Mouse (Mus musculus) lung, embryonic 15.5 days (tissue): ENCODE data around the gene Surf4. TPM values are rescaled to one million over a fixed set of nuclear protein-coding genes. Genes with fewer than 3 reads are reported as not detected.
A peak's percentile ranks its signal among the peaks of the same experiment; 100 is the strongest.

Experiments used
- ATAC-seq: fragments of 200-750 bp; cut with Nextera tagmentation; 2 replicates; pipeline ENCODE4 v1.8.0; 2017; ENCODE audit warnings: moderate number of reproducible peaks, borderline replicate concordance; ENCODE audit not compliant: low FRiP score, low TSS enrichment; ENCODE audit errors: extremely low read depth
- H3K27ac ChIP-seq: fragments of 300-500 bp; sonication (generic); 2 replicates; pipeline ENCODE4 v1.5.1; 2015; ENCODE audit warnings: moderate library complexity, mild to moderate bottlenecking, inconsistent platforms
- H3K27me3 ChIP-seq: fragments of 300-500 bp; sonication (generic); 2 replicates; pipeline ENCODE4 v1.6.1; 2015; ENCODE audit warnings: inconsistent platforms
- H3K36me3 ChIP-seq: fragments of 300-500 bp; sonication (generic); 2 replicates; pipeline ENCODE4 v1.6.1; 2015; ENCODE audit warnings: inconsistent platforms
- H3K4me1 ChIP-seq: fragments of 300-500 bp; sonication (generic); 2 replicates; pipeline ENCODE4 v1.6.1; 2015; ENCODE audit warnings: inconsistent platforms
- H3K4me2 ChIP-seq: fragments of 300-500 bp; sonication (generic); 2 replicates; pipeline ENCODE4 v1.6.1; 2015; ENCODE audit warnings: inconsistent platforms, mild to moderate bottlenecking, moderate library complexity
- H3K4me3 ChIP-seq: fragments of 300-500 bp; sonication (generic); 2 replicates; pipeline ENCODE4 v1.5.1; 2015; ENCODE audit warnings: mild to moderate bottlenecking, inconsistent platforms
- H3K9ac ChIP-seq: fragments of 300-500 bp; sonication (generic); 2 replicates; pipeline ENCODE4 v1.6.1; 2015; ENCODE audit warnings: inconsistent platforms
- H3K9me3 ChIP-seq: fragments of 300-500 bp; sonication (generic); 2 replicates; pipeline ENCODE4 v1.6.1; 2016; ENCODE audit warnings: inconsistent platforms
- WGBS: fragments of 180-500 bp; shearing (Covaris S2); methylation state at CpG from one replicate; pipeline ENCODE4 v1.1.7; 2015; 5-methylcytosine and 5-hydroxymethylcytosine counted together
- polyA plus RNA-seq: library from polyadenylated mRNA; unstranded; fragments of >200 nt; fragmentation: Nextera tagmentation; extraction: Ambion mirVana; gene quantifications from 2 replicates; pipeline ENCODE4 v1.2.1, GENCODE M21; 2015

Gene Surf4
- polyA plus RNA-seq, result 222 and 225 TPM in 2 replicates

DNA sequence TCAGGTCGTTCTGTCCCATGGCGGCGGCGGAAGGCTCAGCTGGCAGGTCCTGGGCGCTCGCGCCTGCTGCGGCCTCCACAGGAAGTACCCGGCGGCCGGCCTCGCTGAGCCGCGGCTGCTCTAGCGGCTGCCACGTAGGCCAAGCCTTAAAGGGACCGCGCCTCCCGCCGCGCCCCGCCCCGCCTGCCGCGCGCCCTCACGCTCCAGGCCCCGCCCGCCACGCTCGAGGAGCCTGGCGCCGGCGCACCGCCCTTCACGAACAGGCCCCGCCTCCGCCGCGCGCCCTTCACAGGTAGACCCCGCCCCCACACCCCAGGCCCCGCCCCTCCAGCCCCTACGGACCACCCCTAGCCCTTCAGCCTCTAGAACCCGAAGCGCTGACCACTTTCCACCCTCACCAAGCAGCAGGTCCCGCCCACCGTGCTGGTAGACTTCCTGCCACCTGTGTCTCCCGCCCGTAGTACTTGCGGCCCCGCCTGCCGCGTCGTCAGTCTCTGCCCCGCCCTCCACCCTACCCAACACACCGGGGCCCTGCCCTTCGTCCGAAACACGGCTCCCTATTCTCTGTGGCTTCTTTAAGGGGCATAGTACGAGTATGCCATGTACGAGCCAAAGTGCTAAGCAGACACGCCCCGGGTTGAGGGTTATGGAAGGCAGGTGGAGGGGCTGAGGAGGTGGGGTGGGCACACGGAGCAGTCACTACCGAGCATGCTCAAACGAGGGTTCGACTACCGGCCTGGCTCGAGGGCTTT lies at the start of gene Surf4, which contains the start of gene Stkld1:
Gene Surf4, minus strand, starts transcription at position 625 of the 752 bp plus-strand sequence.
Gene Stkld1, plus strand, starts transcription at position 744 of the 752 bp plus-strand sequence.
- peak; percentile 96 for ATAC-seq
- Histone ChIP-seq H3K4me2 (peak within 1 kb of the TSS; percentile 64), H3K36me3 (peaks cover 24% of the 10 kb centered on the region), H3K27me3 (no peaks in the 10 kb centered on the region), H3K9me3 (no peaks in the 10 kb centered on the region), H3K27ac (peak within 1 kb of the TSS; percentile 90), H3K4me3 (peak within 1 kb of the TSS; percentile 95), H3K9ac (peak within 1 kb of the TSS; percentile 95), H3K4me1 (peaks cover 21% of the 10 kb centered on the region)
- 1% methylated on average over 67 of the region's 70 CpGs for WGBS

DNA sequence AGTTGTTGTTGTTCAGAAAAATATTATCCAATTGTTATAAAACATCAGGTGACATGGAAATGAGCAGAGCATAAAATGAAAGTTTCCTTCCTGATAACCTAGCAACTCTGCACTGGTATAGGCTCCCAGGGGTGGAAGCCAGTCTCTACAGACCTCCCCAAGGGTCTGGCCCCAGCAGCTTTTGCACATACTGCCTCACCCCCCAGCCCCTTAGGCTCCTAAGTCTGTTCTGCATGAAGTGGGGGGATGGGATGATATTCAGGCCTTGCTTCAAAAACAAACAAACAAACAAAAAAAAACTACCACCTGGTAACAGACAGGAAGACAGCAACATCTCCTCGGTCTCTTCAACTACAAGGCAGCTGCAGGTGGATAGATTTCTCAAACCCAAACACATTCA lies 46.6 kb upstream of the Surf4 start:
- Histone ChIP-seq H3K9ac (no peak overlapping the region), H3K27ac (no peak overlapping the region), H3K36me3 (no peaks in the 10 kb centered on the region), H3K27me3 (no peaks in the 10 kb centered on the region), H3K4me1 (no peaks in the 10 kb centered on the region), H3K9me3 (no peaks in the 10 kb centered on the region), H3K4me2 (no peak overlapping the region), H3K4me3 (no peak overlapping the region)
- WGBS, result 78% methylated on average over 1 of the region's 1 CpGs
- ATAC-seq, result no peak

DNA sequence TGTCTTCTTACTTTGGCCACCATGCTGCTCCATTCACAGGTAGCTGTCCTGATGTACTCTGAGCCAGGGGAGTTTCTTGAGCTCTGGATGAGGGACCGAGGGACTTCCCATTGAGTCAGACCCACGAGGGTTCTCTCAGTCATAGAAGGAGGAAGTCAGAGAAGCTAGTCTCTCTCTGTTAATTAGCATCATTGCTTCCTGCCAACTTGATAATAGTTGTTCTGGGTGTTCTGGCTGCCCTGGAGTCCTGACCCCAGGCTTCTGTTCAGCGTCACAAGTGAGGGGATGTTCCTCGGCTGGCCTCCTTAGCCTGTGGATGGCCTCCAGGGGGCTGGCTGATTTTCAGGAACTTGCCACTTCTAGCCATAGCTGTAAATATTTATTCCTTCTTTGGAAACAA lies 40.2 kb upstream of the Surf4 start:
- Histone ChIP-seq H3K4me3 (no peak overlapping the region), H3K9ac (no peak overlapping the region), H3K36me3 (no peaks in the 10 kb centered on the region), H3K4me2 (no peak overlapping the region), H3K27me3 (no peaks in the 10 kb centered on the region), H3K4me1 (peaks cover 3% of the 10 kb centered on the region; the same call in 1 of the 2 replicates), H3K9me3 (no peaks in the 10 kb centered on the region), H3K27ac (no peak overlapping the region)
- 37% methylated on average over 4 of the region's 4 CpGs for WGBS
- ATAC-seq, result no peak

DNA sequence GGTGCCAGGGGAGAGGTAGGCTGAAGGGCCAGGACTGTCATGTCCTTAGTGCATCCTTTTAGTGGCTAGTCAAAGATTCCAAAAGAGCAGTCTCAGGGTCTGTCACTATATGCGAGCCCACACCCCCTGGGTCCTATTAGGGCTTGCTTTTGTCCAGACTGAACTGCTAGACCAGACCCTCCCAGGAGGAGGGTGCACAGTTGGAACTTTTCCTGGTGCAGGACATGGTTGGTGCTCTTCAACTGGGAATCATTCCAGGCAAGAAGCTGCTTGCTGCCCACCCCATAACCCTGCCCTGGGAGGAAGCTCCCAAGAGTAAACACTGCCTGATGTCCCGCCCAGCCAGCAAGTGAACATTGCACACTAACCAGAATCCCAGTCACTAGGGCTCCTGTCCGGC lies 39.4 kb upstream of the Surf4 start, which contains the start of gene Adamts13:
Gene Adamts13, plus strand, starts transcription at position 301 of the 400 bp plus-strand sequence.
- WGBS, result 47% methylated on average over 3 of the region's 3 CpGs
- H3K27me3 ChIP-seq, result no peaks in the 10 kb centered on the region
- no peak within 1 kb of the TSS for H3K4me3 ChIP-seq
- no peak for ATAC-seq
- peaks cover 3% of the 10 kb centered on the region; the same call in 1 of the 2 replicates for H3K4me1 ChIP-seq
- H3K9ac ChIP-seq, result no peak within 1 kb of the TSS
- no peaks in the 10 kb centered on the region for H3K9me3 ChIP-seq
- H3K27ac ChIP-seq, result no peak within 1 kb of the TSS
- H3K36me3 ChIP-seq, result no peaks in the 10 kb centered on the region
- H3K4me2 ChIP-seq, result no peak within 1 kb of the TSS

DNA sequence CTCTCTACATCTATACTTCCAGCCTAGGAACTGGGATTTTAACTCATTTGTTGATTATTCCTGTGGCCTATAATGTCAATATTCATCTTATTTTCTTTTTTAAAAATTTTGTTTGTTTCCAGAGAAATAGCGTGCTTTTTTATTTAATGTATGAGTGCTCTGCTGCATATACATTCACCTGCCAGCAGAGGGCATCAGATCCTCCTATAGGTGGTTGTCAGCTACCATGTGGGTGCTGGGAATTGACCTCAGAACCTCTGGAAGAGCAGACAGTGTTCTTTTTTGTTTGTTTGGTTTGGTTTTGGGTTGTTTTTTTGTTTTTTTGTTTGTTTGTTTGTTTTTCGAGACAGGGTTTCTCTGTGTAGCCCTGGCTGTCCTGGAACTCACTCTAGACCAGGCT lies 33.5 kb upstream of the Surf4 start:
- Histone ChIP-seq H3K4me3 (no peak overlapping the region), H3K9me3 (no peaks in the 10 kb centered on the region), H3K4me2 (no peak overlapping the region), H3K36me3 (peaks cover 2% of the 10 kb centered on the region; the same call in 1 of the 2 replicates), H3K27ac (no peak overlapping the region), H3K27me3 (no peaks in the 10 kb centered on the region), H3K4me1 (peaks cover 15% of the 10 kb centered on the region), H3K9ac (no peak overlapping the region)
- no peak for ATAC-seq
- WGBS, result 69% methylated on average over 2 of the region's 2 CpGs

DNA sequence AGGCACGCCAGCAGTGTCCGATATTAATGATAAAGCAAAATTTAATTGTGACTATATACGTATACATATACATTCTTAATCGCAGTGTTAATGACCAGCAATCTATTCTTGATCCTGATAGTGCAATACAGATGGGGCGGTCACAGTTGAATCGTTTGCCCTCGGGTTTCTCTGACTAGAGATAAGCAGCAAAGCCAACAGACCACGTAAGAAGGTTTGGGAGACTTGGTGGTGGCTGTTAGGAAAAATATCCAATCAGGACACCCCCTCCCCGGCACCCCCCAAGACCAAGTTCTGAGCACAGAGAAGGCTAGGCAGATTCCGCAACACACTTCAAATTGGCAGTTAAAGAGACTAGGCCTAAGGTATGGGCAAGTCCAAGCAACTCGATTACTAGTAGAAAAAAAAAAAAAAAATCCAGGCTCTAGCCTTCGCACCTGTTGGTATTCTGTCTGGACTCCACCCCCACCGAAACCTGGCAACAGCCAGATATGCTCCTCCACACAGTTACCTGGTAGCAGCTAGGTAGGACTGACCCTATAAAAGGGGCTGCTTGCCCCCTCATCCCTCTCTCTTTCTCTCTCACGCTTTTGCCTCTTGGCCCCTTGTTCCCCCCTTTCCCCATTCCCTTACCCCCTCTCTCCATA lies 31.1 kb upstream of the Surf4 start:
- ATAC-seq, result no peak; the same call in 1 of the 2 replicates
- H3K9ac ChIP-seq, result peak overlapping the region; percentile 87
- peak overlapping the region; percentile 85 for H3K4me3 ChIP-seq
- H3K4me1 ChIP-seq, result peaks cover 24% of the 10 kb centered on the region
- H3K27me3 ChIP-seq, result no peaks in the 10 kb centered on the region
- peaks cover 19% of the 10 kb centered on the region for H3K36me3 ChIP-seq
- H3K9me3 ChIP-seq, result no peaks in the 10 kb centered on the region
- H3K4me2 ChIP-seq, result peak overlapping the region; percentile 80
- peak overlapping the region; percentile 99 for H3K27ac ChIP-seq
- 14% methylated on average over 14 of the region's 14 CpGs for whole genome bisulfite sequencing

DNA sequence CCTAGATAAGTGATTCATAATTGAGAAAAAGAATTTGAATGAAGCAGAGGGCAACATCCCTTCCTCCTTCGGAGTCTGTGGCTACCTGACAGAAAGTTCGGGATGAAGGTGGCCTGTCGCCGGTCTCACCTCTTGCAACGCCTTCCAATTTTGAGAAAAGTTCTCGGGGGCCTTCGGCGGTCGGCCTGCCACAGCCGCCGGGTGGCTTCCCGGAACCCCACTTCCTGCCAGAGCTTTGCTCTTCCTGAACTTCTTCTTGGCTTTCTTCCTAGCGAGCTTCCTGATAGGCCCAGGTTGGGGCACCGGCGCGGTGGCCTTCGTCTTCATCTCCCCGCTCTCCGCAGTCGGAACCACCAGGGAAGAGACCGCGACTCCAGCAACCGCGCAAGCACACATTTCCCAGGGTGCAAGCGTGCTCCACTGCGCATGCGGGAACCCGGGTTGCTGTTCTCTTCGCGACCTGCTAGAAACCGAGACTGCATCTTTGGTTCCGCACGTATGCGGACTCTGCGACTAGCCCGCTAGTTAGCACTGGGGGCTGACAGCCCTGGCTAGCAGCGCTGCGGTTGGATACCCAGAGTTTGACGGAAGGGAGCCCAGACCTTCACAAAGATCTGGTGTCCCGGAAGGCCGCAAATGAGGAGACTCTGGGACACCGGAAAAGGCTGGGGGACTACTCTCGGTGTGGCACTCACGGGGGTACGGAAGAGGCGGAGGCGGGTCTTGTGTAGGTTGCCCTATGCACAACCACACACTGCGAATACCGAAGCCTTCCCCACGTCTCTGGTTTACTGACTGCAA lies 30.4 kb upstream of the Surf4 start, which contains the start of gene Rexo4:
Gene Rexo4, minus strand, starts transcription at position 464 of the 801 bp plus-strand sequence.
- Histone ChIP-seq H3K9me3 (no peaks in the 10 kb centered on the region), H3K4me3 (peak within 1 kb of the TSS; percentile 85), H3K4me1 (peaks cover 24% of the 10 kb centered on the region), H3K36me3 (peaks cover 23% of the 10 kb centered on the region), H3K9ac (peak within 1 kb of the TSS; percentile 87), H3K27ac (peak within 1 kb of the TSS; percentile 99), H3K4me2 (peak within 1 kb of the TSS; percentile 80), H3K27me3 (no peaks in the 10 kb centered on the region)
- WGBS, result under 1% methylated on average over 50 of the region's 50 CpGs
- ATAC-seq, result peak; percentile 92

DNA sequence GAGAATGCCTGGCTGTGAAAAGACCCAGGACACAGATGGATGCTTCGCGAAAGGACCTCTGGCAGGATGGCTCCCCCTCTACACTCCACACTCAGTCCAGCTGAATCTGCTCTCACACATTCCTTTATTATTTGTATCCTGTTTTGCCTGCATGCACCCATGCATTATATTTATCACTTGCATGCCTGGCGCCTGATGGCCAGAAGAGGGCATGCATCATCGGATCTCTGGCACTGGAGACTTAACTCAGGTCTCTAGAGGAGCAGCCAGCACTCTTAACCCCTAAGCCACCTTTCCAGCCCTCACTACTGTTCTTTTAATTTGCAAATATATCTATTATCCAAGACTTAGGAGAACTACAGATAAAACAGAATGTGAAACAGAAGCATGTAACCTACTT lies 27.0 kb upstream of the Surf4 start:
- Histone ChIP-seq H3K4me3 (no peak overlapping the region), H3K27me3 (no peaks in the 10 kb centered on the region), H3K4me2 (no peak overlapping the region), H3K36me3 (peaks cover 56% of the 10 kb centered on the region), H3K9ac (no peak overlapping the region), H3K9me3 (no peaks in the 10 kb centered on the region), H3K27ac (no peak overlapping the region), H3K4me1 (peaks cover 24% of the 10 kb centered on the region)
- ATAC-seq, result no peak
- 63% methylated on average over 4 of the region's 4 CpGs for WGBS

DNA sequence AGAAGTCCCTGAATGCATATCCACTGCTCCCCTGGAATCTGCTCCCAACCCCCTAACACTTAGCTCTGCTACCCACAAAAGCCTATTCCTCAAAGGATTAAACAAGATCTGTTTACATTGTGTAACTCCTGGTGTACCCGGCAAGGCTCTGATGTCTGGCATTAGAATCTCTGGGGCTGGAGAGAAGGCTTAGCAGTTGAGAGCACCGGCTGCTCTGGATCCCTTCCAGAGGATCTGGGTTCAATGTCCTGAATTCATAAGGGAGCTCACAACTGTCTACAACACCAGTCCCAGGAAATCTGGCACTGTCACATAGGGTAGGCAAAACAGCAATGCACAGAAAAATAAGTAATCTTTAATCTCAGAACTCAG lies 23.7 kb upstream of the Surf4 start:
- H3K36me3 ChIP-seq, result peaks cover 86% of the 10 kb centered on the region
- no peaks in the 10 kb centered on the region for H3K9me3 ChIP-seq
- no peak overlapping the region for H3K4me2 ChIP-seq
- peaks cover 9% of the 10 kb centered on the region; the same call in 1 of the 2 replicates for H3K4me1 ChIP-seq
- no peak for ATAC-seq
- H3K27me3 ChIP-seq, result no peaks in the 10 kb centered on the region
- no peak overlapping the region for H3K9ac ChIP-seq
- WGBS, result 86% methylated on average over 2 of the region's 2 CpGs
- H3K4me3 ChIP-seq, result no peak overlapping the region
- no peak overlapping the region for H3K27ac ChIP-seq

DNA sequence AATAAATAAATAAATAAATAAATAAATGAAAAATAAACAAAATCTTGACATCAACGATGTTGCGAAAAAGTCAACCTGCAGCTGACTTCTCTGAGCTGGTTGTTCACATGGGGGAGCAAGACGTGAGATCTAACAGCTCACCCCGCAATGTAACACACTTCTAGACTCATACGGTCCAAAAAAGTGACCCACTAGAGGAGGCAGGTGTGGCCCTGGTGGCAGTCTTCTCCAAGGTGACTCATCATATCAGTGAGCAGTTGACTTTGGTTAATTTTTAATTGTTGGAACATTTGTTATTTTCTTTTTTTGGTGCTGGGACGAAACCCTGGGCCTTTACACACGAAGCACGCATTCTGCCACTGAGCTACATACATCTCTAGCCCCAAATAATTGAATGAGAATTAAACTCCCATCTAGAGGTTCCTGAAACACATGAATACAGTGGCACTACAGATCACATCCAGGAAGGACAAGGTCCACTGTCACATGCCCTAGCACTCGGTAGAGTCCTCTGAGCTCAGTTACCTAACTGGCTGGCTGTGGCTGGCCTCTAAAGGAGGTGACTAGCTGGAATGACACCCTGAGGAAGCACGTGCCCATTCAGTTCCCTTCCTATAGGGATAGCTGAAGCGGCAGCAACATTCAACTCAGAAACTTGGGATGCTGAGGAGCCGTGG lies 23.2 kb upstream of the Surf4 start:
- Histone ChIP-seq H3K4me1 (peaks cover 5% of the 10 kb centered on the region; the same call in 1 of the 2 replicates), H3K4me2 (no peak overlapping the region), H3K9ac (no peak overlapping the region), H3K9me3 (no peaks in the 10 kb centered on the region), H3K4me3 (no peak overlapping the region), H3K27me3 (no peaks in the 10 kb centered on the region), H3K36me3 (peaks cover 84% of the 10 kb centered on the region), H3K27ac (no peak overlapping the region)
- 89% methylated on average over 12 of the region's 12 CpGs for WGBS
- no peak for ATAC-seq

DNA sequence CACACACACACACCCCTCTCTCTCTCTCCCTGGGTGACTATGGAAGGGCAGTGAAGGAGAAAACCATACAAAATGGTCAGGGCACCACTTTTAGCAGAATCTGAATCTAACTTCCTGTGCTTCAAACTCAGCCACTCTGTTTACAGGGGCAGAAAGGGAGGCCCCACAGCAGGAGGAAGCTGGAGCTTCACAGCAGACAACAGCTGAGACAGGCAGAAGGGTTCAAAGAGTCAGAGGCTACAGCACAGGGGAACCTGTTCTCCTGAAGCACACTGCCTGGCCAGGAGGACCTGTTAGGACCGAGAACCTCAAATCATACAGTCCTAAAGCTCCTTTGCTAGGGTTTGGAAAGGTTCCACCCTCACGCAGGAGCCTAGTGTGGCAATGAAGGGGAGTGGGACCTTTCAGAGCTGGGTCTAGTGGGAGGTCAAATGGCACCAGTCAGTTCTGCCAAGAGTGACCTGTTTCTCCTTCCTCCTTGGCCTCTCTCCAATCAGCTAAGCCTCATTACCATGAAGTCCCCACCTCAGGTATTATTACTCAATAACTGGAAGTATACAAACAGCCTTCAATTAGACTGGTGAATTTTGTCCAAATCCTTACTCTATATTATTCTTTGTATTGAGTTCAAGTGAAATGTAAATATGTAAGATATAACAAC lies 21.1 kb upstream of the Surf4 start:
- ATAC-seq, result no peak
- Histone ChIP-seq H3K4me3 (no peak overlapping the region), H3K4me2 (no peak overlapping the region), H3K4me1 (no peaks in the 10 kb centered on the region), H3K9ac (no peak overlapping the region), H3K27ac (no peak overlapping the region), H3K9me3 (no peaks in the 10 kb centered on the region), H3K27me3 (no peaks in the 10 kb centered on the region), H3K36me3 (peaks cover 76% of the 10 kb centered on the region)
- WGBS, result 91% methylated on average over 2 of the region's 2 CpGs
